Mouse (Mus musculus) ES-CJ7 (cell line): ENCODE measurements around the gene Ip6k1.

Experiments
- DNase-seq: peaks from one replicate; pipeline ENCODE4 v3.0.0; 2011; ENCODE audit warnings: low read depth, low spot score

Gene Ip6k1

GRCm38 (mm10) chr9:107982681-107983346, 19.5 kb upstream of the Ip6k1 start, which contains the start of gene Gm20661:
Gm20661 (plus strand) TSS chr9:107983058.
- DNase-seq = no peak

GRCm38 (mm10) chr9:107983421-107983890, 18.8 kb upstream of the Ip6k1 start:
- DNase-seq = no peak

GRCm38 (mm10) chr9:107984052-107984753, 18.1 kb upstream of the Ip6k1 start:
- DNase-seq = no peak

- no peak for DNase-seq
These were observed 17.6 kb upstream of the Ip6k1 start for GRCm38 (mm10) chr9:107984754-107985055.

- DNase-seq = peak; percentile 73
These were observed 16.9 kb upstream of the Ip6k1 start, which contains the start of gene Inka1 for GRCm38 (mm10) chr9:107985131-107986119. Inka1 (minus strand) TSS chr9:107985879.

- DNase-seq = peak; percentile 87
These were observed 15.9 kb upstream of the Ip6k1 start for GRCm38 (mm10) chr9:107986376-107986775.

GRCm38 (mm10) chr9:107987950-107988349, 14.4 kb upstream of the Ip6k1 start:
- peak; percentile 48 for DNase-seq

- DNase-seq = no peak
These were observed 10.1 kb upstream of the Ip6k1 start, which contains the start of gene Cdhr4 for GRCm38 (mm10) chr9:107992197-107992596. Cdhr4 (plus strand) TSS chr9:107992497.

GRCm38 (mm10) chr9:107993013-107993412, 9.3 kb upstream of the Ip6k1 start:
- DNase-seq = no peak

GRCm38 (mm10) chr9:107994464-107994863, 7.8 kb upstream of the Ip6k1 start:
- DNase-seq = no peak

GRCm38 (mm10) chr9:107995513-107995912, 6.8 kb upstream of the Ip6k1 start:
- DNase-seq = no peak

GRCm38 (mm10) chr9:107996049-107996448, 6.3 kb upstream of the Ip6k1 start, which contains the start of gene Gm20662:
Gm20662 (plus strand) TSS chr9:107996349.
- no peak for DNase-seq

- DNase-seq = no peak
These were observed 653 bp downstream of the Ip6k1 start for GRCm38 (mm10) chr9:108002778-108003530.

GRCm38 (mm10) chr9:108003531-108003890, 1.2 kb downstream of the Ip6k1 start:
- DNase-seq = no peak

- peak; percentile 63 for DNase-seq
These were observed 5.7 kb downstream of the Ip6k1 start for GRCm38 (mm10) chr9:108008041-108008440.

- no peak for DNase-seq
These were observed 8.1 kb downstream of the Ip6k1 start for GRCm38 (mm10) chr9:108010385-108010784.

GRCm38 (mm10) chr9:108013577-108013976, 11.3 kb downstream of the Ip6k1 start:
- DNase-seq = peak; percentile 60

GRCm38 (mm10) chr9:108017127-108017526, 14.8 kb downstream of the Ip6k1 start:
- DNase-seq = no peak

- DNase-seq = no peak
These were observed 18.4 kb downstream of the Ip6k1 start for GRCm38 (mm10) chr9:108020741-108021140.

- DNase-seq = no peak
These were observed 20.9 kb downstream of the Ip6k1 start for GRCm38 (mm10) chr9:108023216-108023615.

- no peak for DNase-seq
These were observed 24.3 kb downstream of the Ip6k1 start for GRCm38 (mm10) chr9:108026584-108026983.
